Mouse (Mus musculus) cerebellum, adult 2 months (tissue): ENCODE results near the gene C3ar1. TPM values are rescaled to one million over a fixed set of nuclear protein-coding genes. Genes with fewer than 3 reads are reported as not detected.

Experiments used
- DNase-seq, 2 experiments: peaks; one replicate each; pipeline ENCODE4 v3.0.0; 2021
- H3K27ac ChIP-seq: fragments of 200-500 bp; 2 replicates; pipeline ENCODE4 v1.5.1; 2012; ENCODE audit warnings: low read length, control low read depth, inconsistent platforms; ENCODE audit not compliant: insufficient read depth
- H3K27me3 ChIP-seq: fragments of 200-500 bp; 2 replicates; pipeline ENCODE4 v1.6.1; 2012; ENCODE audit warnings: inconsistent platforms, mild to moderate bottlenecking, low read length, moderate library complexity; ENCODE audit not compliant: control insufficient read depth, insufficient read depth
- H3K4me1 ChIP-seq: fragments of 200-500 bp; 2 replicates; pipeline ENCODE4 v1.6.1; 2011; ENCODE audit warnings: low read length; ENCODE audit not compliant: control insufficient read depth, insufficient read depth
- H3K4me3 ChIP-seq: fragments of 200-500 bp; replicated peaks from 2 replicates; pipeline ENCODE3; 2011; ENCODE audit warnings: mild to moderate bottlenecking, low read depth, low read length, control low read depth; ENCODE audit not compliant: insufficient read depth
- CTCF ChIP-seq: fragments of 200-500 bp; IDR thresholded peaks from 2 replicates; pipeline ENCODE4 v1.5.1; 2011; ENCODE audit warnings: low read depth, mild to moderate bottlenecking, control low read depth, low read length, moderate library complexity, borderline replicate concordance; ENCODE audit not compliant: insufficient read depth
- POLR2A ChIP-seq: fragments of 200-500 bp; IDR thresholded peaks from 2 replicates; pipeline ENCODE4 v1.6.1; 2011; ENCODE audit warnings: low read length, control low read depth, borderline replicate concordance; ENCODE audit not compliant: insufficient read depth
- WGBS: fragments of 180-500 bp; shearing (Covaris S2); methylation state at CpG from one replicate; pipeline ENCODE4 v1.1.7; 2018; 5-methylcytosine and 5-hydroxymethylcytosine counted together
- polyA plus RNA-seq: library from polyadenylated mRNA; depleted of rRNA; stranded (reverse); fragments of >200 nt; gene quantifications from 2 replicates; pipeline ENCODE4 v1.2.3, GENCODE M21; 2012

Gene C3ar1
- polyA plus RNA-seq, 1 experiment = 0.38 TPM

GRCm38 (mm10) chr6:122819306-122820070 lies 36.5 kb downstream of the C3ar1 start, which contains the start of gene Foxj2:
Gene Foxj2 (plus strand): TSS chr6:122819914.
- peak within 1 kb of the TSS; percentile 96 for H3K27ac ChIP-seq
- TF ChIP-seq CTCF (no peak), POLR2A (peak; percentile 42)
- WGBS = 1% methylated on average over 59 of the region's 61 CpGs
- DNase-seq = peak; percentile 79 to 80
- peak within 1 kb of the TSS; percentile 98 for H3K4me3 ChIP-seq
- peaks cover 22% of the 10 kb centered on the region for H3K4me1 ChIP-seq
- H3K27me3 ChIP-seq = no peaks in the 10 kb centered on the region

GRCm38 (mm10) chr6:122813640-122814039 lies 42.3 kb downstream of the C3ar1 start:
- Histone ChIP-seq H3K27ac (no peak overlapping the region), H3K27me3 (no peaks in the 10 kb centered on the region), H3K4me1 (peaks cover 4% of the 10 kb centered on the region; the same call in 1 of the 2 replicates), H3K4me3 (no peak overlapping the region)
- TF ChIP-seq POLR2A (no peak), CTCF (no peak)
- no peak for DNase-seq
- WGBS = 93% methylated on average over 4 of the region's 4 CpGs

GRCm38 (mm10) chr6:122812716-122813115 lies 43.2 kb downstream of the C3ar1 start:
- WGBS = 89% methylated on average over 4 of the region's 4 CpGs
- no peak overlapping the region for H3K27ac ChIP-seq
- 0 out of 2 replicates have a peak, but pooled peaks cover 2% of the 10 kb centered on the region for H3K4me1 ChIP-seq
- no peak overlapping the region for H3K4me3 ChIP-seq
- no peaks in the 10 kb centered on the region for H3K27me3 ChIP-seq
- TF ChIP-seq POLR2A = no peak
- no peak for TF ChIP-seq CTCF
- no peak for DNase-seq

- peak; percentile 52 to 59 for DNase-seq
- TF ChIP-seq CTCF (no peak), POLR2A (no peak)
- H3K4me3 ChIP-seq = peak overlapping the region; percentile 68
- no peaks in the 10 kb centered on the region for H3K27me3 ChIP-seq
- H3K27ac ChIP-seq = peak overlapping the region; percentile 92
- WGBS = 19% methylated on average over 16 of the region's 16 CpGs
- H3K4me1 ChIP-seq = 0 out of 2 replicates have a peak, but pooled peaks cover 2% of the 10 kb centered on the region
These were observed 44.0 kb downstream of the C3ar1 start for GRCm38 (mm10) chr6:122811771-122812600.

GRCm38 (mm10) chr6:122811280-122811652 lies 44.7 kb downstream of the C3ar1 start:
- no peaks in the 10 kb centered on the region for H3K27me3 ChIP-seq
- peak overlapping the region; percentile 68 for H3K4me3 ChIP-seq
- peak; percentile 94 to 95 for DNase-seq
- peak overlapping the region; percentile 86 for H3K27ac ChIP-seq
- H3K4me1 ChIP-seq = 0 out of 2 replicates have a peak, but pooled peaks cover 2% of the 10 kb centered on the region
- whole genome bisulfite sequencing = 1% methylated on average over 38 of the region's 38 CpGs
- TF ChIP-seq POLR2A (peak; percentile 65; the same call in 1 of the 2 replicates), CTCF (no peak)

GRCm38 (mm10) chr6:122810615-122811279 lies 45.2 kb downstream of the C3ar1 start:
- 0 out of 2 replicates have a peak, but pooled peaks cover 2% of the 10 kb centered on the region for H3K4me1 ChIP-seq
- DNase-seq = peak; percentile 97 to 100
- peak overlapping the region; percentile 85 for H3K4me3 ChIP-seq
- TF ChIP-seq POLR2A = peak; percentile 85; the same call in 1 of the 2 replicates
- no peak for TF ChIP-seq CTCF
- under 1% methylated on average over 30 of the region's 30 CpGs for WGBS
- no peaks in the 10 kb centered on the region for H3K27me3 ChIP-seq
- H3K27ac ChIP-seq = peak overlapping the region; percentile 86

GRCm38 (mm10) chr6:122810022-122810614 lies 45.8 kb downstream of the C3ar1 start:
- no peak for TF ChIP-seq CTCF
- Histone ChIP-seq H3K4me1 (0 out of 2 replicates have a peak, but pooled peaks cover 2% of the 10 kb centered on the region), H3K4me3 (peak overlapping the region; percentile 85), H3K27ac (peak overlapping the region; percentile 78), H3K27me3 (no peaks in the 10 kb centered on the region)
- WGBS = under 1% methylated on average over 11 of the region's 11 CpGs
- no peak for DNase-seq
